Mouse (Mus musculus) liver, postnatal 0 days (tissue): ENCODE data around the gene Cacul1. TPM values are rescaled to one million over a fixed set of nuclear protein-coding genes. Genes with fewer than 3 reads are reported as not detected.
A peak's percentile ranks its signal among the peaks of the same experiment; 100 is the strongest.

ENCODE experiments used
- ATAC-seq: fragments of 200-750 bp; cut with Nextera tagmentation; 2 replicates; pipeline ENCODE4 v1.8.0; 2017; ENCODE audit warnings: mild to moderate bottlenecking, moderate library complexity
- DNase-seq: peaks from one replicate; pipeline ENCODE4 v3.0.0-alpha.2; 2016
- H3K27ac ChIP-seq: fragments of 300-500 bp; sonication (generic); 2 replicates; pipeline ENCODE4 v1.5.1; 2014; ENCODE audit warnings: antibody characterized with exemption, moderate library complexity, mild to moderate bottlenecking, low read depth
- H3K27me3 ChIP-seq: fragments of 300-500 bp; sonication (generic); 2 replicates; pipeline ENCODE4 v1.6.1; 2014; ENCODE audit warnings: low read length, control low read depth, mixed read lengths; ENCODE audit not compliant: insufficient read depth
- H3K36me3 ChIP-seq: fragments of 300-500 bp; sonication (generic); replicated peaks from 2 replicates; pipeline ENCODE4 v1.6.1; 2014; ENCODE audit warnings: mild to moderate bottlenecking, control low read depth, low read length, moderate library complexity, mixed read lengths; ENCODE audit not compliant: insufficient read depth
- H3K4me1 ChIP-seq: fragments of 300-500 bp; sonication (generic); 2 replicates; pipeline ENCODE4 v1.6.1; 2014; ENCODE audit warnings: antibody characterized with exemption, mild to moderate bottlenecking, control low read depth; ENCODE audit not compliant: insufficient read depth
- H3K4me2 ChIP-seq: fragments of 300-500 bp; sonication (generic); 2 replicates; pipeline ENCODE4 v1.6.1; 2014; ENCODE audit warnings: low read depth, mild to moderate bottlenecking, low read length, moderate library complexity, mixed read lengths
- H3K4me3 ChIP-seq: fragments of 300-500 bp; sonication (generic); 2 replicates; pipeline ENCODE4 v1.5.1; 2014; ENCODE audit warnings: low read depth, low read length
- H3K9ac ChIP-seq: fragments of 300-500 bp; sonication (generic); replicated peaks from 2 replicates; pipeline ENCODE4 v1.6.1; 2014; ENCODE audit warnings: mild to moderate bottlenecking, moderate library complexity
- H3K9me3 ChIP-seq: fragments of 300-500 bp; sonication (generic); 2 replicates; pipeline ENCODE4 v1.6.1; 2016; ENCODE audit warnings: mild to moderate bottlenecking, control low read depth, low read length, mixed read lengths
- CTCF ChIP-seq: sonication (generic); IDR thresholded peaks from 2 replicates; pipeline ENCODE4 v1.5.1; 2016; ENCODE audit warnings: antibody characterized with exemption, low read depth
- EP300 ChIP-seq: IDR thresholded peaks from 2 replicates; pipeline ENCODE4 v1.6.1; 2016; ENCODE audit warnings: antibody characterized with exemption, low read depth, mild to moderate bottlenecking
- WGBS: fragments of 180-500 bp; shearing (Covaris S2); extraction: QIAGEN DNeasy Blood & Tissue Kit; methylation state at CpG from one replicate; pipeline ENCODE4 v1.1.7; 2014; ENCODE audit not compliant: insufficient replicate concordance; 5-methylcytosine and 5-hydroxymethylcytosine counted together
- polyA plus RNA-seq: library from polyadenylated mRNA; unstranded; fragments of >200 nt; fragmentation: Nextera tagmentation; extraction: Ambion mirVana; gene quantifications from 2 replicates; pipeline ENCODE4 v1.2.1, GENCODE M21; 2015

The Cacul1 gene
- polyA plus RNA-seq, 1 experiment from 2014 or later: 7.8 TPM

DNA sequence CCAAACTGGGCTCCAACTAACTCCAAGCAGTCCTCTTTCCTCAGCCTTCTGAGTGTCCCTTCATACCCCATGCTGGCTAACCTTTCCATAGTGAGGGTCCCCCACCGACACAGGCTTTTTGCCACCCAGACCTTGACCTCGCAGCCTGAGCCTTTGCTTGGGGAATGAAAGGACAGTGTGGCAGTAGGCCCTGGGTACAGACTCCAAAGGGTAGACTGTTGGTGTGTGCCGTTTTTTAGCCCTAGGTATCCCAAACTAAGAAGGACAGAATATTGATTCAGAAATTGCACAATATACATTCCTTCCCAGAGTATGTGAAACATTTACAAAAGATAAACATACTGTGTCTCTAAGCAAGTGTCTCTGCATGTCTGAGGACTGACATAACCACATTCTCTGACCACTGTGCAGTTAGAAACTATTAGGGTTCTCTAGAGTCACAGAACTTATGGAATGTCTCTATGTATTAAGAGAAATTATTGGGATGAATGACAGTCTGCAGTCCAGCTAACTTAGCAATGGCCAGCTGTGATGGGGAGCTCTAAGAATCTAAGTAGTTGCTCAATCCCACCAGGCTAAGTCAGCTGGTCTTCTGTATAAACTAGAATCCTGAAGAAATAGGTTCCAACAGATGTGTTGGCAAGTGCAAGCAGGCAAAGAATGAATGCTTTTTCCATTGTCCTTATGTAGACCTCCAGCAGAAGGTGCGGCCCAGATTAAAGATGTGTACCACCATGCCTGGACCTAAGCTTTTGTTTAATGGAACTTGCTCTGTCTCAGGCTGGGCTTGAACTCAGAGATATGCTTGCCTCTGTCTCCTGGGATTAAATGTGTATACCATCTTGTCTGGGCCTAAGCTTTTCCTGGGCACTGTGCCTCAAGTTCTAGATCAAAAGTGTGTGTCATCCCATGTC is 809 bp upstream of the Cacul1 start:
- Histone ChIP-seq H3K9me3 (no peaks in the 10 kb centered on the region), H3K4me2 (peak overlapping the region; percentile 87), H3K4me1 (peaks cover 24% of the 10 kb centered on the region), H3K36me3 (no peaks in the 10 kb centered on the region), H3K4me3 (peak overlapping the region; percentile 99), H3K27me3 (no peaks in the 10 kb centered on the region), H3K27ac (peak overlapping the region; percentile 92), H3K9ac (peak overlapping the region; percentile 98)
- WGBS: 31% methylated on average over 4 of the region's 4 CpGs
- DNase-seq: no peak
- peak; percentile 43 for ATAC-seq
- TF ChIP-seq EP300 (peak; percentile 37; the same call in 1 of the 2 replicates), CTCF (no peak)

GRCm38 (mm10) chr19:60579771-60580581 is 849 bp downstream of the Cacul1 start:
- no peak; the same call in 1 of the 2 replicates for ATAC-seq
- no peak for TF ChIP-seq CTCF
- no peak for TF ChIP-seq EP300

GRCm38 (mm10) chr19:60576741-60577140 is 4.1 kb downstream of the Cacul1 start:
- H3K36me3 ChIP-seq: peaks cover 7% of the 10 kb centered on the region; the same call in 1 of the 2 replicates
- H3K4me2 ChIP-seq: no peak overlapping the region
- peaks cover 23% of the 10 kb centered on the region for H3K4me1 ChIP-seq
- TF ChIP-seq CTCF (no peak), EP300 (no peak)
- H3K27me3 ChIP-seq: no peaks in the 10 kb centered on the region
- no peak for DNase-seq
- no peak overlapping the region for H3K27ac ChIP-seq
- H3K4me3 ChIP-seq: no peak overlapping the region
- H3K9me3 ChIP-seq: no peaks in the 10 kb centered on the region
- WGBS: 64% methylated on average over 1 of the region's 1 CpGs
- no peak overlapping the region for H3K9ac ChIP-seq
- ATAC-seq: no peak

More at GRCm38 (mm10) chr19:60579771-60580581, 849 bp downstream of the Cacul1 start:
- peak overlapping the region; percentile 98 for H3K9ac ChIP-seq
- no peaks in the 10 kb centered on the region for H3K36me3 ChIP-seq
- H3K9me3 ChIP-seq: no peaks in the 10 kb centered on the region
- H3K4me3 ChIP-seq: peak overlapping the region; percentile 99
- 1% methylated on average over 28 of the region's 34 CpGs for WGBS
- H3K27ac ChIP-seq: peak overlapping the region; percentile 92
- H3K4me1 ChIP-seq: peaks cover 28% of the 10 kb centered on the region
- H3K4me2 ChIP-seq: peak overlapping the region; percentile 87
- H3K27me3 ChIP-seq: no peaks in the 10 kb centered on the region
- DNase-seq: peak; percentile 59

GRCm38 (mm10) chr19:60560497-60560896 is 20.3 kb downstream of the Cacul1 start:
- Histone ChIP-seq H3K4me3 (no peak overlapping the region), H3K27me3 (no peaks in the 10 kb centered on the region), H3K9ac (no peak overlapping the region), H3K27ac (no peak overlapping the region), H3K4me2 (no peak overlapping the region), H3K36me3 (peaks cover 15% of the 10 kb centered on the region), H3K9me3 (no peaks in the 10 kb centered on the region), H3K4me1 (no peaks in the 10 kb centered on the region)
- TF ChIP-seq CTCF: no peak
- TF ChIP-seq EP300: no peak
- ATAC-seq (no peak), DNase-seq (no peak)

DNA sequence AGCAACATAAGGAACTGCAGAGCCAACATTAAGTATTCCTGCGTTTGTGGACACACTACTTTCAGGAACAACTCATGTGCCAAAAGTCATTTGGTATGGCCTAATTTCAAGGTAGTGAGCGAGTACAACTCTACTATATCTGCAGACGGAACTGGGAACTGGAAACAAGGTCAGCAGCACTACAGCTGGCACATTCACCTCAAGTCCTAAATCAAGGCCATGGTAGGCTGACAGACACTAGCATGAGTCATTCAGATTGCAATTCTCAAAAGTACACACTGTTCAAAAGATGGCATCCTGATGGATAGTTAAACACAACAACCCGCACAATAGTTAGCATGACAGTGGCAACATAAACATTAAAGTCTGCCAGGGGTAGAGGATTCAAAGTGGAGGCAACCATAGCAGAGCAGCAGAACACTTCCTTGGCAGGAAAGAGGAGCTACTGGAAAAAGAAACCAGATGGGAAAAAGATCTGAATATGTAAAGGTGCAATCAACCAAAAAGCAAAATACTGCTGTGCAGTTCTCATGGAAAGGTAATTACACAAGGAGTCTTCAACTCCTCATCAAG is 25.9 kb downstream of the Cacul1 start:
- DNase-seq (no peak), ATAC-seq (peak; percentile 38; the same call in 1 of the 2 replicates)

More for the DNA sequence above, 25.9 kb downstream of the Cacul1 start:
- no peaks in the 10 kb centered on the region for H3K9me3 ChIP-seq
- WGBS: 71% methylated on average over 4 of the region's 4 CpGs
- no peaks in the 10 kb centered on the region for H3K4me1 ChIP-seq
- H3K27ac ChIP-seq: no peak overlapping the region
- H3K4me3 ChIP-seq: no peak overlapping the region
- H3K27me3 ChIP-seq: no peaks in the 10 kb centered on the region
- TF ChIP-seq CTCF (no peak), EP300 (no peak)
- H3K9ac ChIP-seq: no peak overlapping the region
- no peak overlapping the region for H3K4me2 ChIP-seq
- peaks cover 15% of the 10 kb centered on the region; the same call in 1 of the 2 replicates for H3K36me3 ChIP-seq
